Mouse (Mus musculus): ENCODE data around the gene Gab1.

Gene Gab1

DNA sequence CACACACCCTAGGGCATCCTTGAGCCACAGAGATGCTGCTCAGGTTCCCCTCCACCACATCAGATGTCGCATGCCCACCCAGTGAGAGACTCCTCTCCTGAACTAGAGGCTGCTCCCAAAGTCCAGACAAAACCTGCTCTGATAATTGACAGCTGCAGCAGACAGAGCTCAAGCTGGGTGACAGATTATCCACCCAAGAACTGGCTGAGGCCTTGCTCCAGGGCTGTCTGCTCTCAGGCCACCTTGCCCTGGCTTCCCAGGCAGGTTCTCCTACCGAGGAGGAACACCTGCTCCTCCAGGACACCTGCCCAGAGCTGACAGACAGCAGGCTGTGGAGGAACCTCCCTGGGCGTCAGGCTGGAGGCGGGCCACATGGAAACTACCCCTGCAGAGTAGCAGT, 7.6 kb downstream of the Gab1 start:
- DNase-seq (ENCODE audit: inconsistent ontology term), result no peak

DNA sequence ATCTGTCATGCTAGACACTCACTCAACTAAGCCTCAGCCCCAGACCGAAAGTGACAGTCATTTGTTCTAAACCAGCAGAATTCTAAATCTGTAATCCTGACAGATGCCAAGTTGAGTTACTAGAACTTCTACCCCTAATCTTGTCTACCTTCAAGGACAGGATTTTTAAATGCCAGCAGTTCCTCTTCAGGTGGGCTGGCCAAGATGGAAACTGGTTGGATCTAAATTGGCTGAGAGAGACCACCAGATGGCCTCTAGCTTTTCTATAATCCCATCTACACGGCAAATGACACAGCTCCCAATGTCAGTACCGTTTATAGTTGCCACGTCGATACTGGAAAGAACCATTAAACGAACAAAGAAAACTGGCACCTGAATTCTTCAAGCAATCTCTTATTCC, 8.9 kb downstream of the Gab1 start:
- no peak for DNase-seq (ENCODE audit: inconsistent ontology term)

DNA sequence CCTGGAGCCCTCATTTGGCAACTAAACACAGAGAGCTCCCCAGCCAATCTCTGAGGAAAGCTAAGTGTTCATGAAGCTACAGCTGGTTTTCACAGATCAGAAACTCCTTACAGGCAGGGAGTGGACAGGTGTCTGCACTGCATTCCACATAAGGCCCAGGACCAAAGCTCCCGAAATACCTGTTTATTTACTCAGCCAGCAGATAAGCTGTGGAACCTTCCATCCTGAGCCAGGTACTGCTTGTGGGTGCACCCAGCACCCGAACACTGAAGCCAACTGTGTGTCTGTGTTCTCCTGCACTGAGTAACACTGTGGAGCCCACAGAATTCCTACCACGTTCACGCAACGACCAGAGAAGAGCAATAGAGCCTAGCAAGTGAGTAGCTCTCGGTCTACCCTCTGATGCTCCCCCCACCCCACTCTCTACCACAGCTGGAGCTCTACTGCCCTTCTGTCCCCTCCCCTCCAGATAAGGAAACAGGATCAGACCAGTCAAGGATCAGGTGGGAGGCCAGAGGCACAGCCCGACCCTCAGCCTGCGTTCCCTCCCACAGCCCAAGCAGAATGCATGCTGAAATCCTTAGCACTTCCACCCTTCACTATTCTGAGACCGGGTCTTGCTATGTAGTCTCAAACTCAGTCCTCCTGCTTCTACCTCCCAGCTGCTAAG, 9.6 kb downstream of the Gab1 start:
- DNase-seq (ENCODE audit: inconsistent ontology term), result no peak

DNA sequence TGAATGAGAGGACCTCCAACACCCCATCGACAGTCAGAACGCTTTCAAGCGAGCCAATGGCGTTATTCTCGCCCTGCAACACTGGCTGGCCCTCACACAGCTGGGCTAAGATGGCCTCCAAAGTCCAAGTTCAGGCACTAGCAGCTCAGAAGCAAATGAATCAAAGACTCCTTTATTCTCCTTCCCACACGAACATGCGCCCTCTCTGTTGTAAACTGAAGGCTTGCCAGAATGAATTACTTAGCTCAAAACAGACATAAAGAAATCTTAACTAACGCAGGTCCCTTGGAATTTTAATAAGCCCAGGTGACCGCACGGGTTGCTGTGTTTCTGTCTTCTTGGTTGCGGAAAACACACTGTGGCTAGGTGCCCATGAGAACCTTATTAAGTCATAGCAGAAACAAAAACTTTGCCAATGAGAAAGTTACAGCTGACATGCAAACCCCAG, 10.4 kb downstream of the Gab1 start:
- peak; percentile 92 for DNase-seq (ENCODE audit: inconsistent ontology term)

DNA sequence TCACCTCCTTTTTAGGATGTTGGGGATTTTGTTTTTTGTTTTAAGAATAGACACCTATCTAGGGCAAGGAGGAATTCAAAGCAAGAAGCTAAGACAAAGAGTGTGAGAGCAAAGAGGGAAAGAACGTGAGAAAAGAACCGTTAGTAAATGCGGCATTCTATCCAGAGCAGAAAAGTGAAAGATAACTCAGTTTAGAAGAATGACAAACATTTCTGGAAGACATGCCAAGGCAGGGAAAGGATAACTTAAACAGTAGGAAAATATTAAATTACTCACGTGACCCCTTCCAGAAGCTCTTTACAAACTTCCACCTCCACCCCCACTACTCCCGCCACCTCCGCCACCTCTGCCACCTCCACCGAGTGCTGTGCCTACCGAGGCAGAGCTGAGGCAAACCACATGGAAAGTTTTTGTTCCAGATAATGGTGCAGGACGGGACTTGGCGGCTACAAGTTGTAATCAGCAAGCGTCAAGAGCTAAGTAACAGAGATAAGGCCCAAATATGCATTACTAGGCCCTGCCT, 11.5 kb downstream of the Gab1 start:
- DNase-seq (ENCODE audit: inconsistent ontology term), result peak; percentile 78

DNA sequence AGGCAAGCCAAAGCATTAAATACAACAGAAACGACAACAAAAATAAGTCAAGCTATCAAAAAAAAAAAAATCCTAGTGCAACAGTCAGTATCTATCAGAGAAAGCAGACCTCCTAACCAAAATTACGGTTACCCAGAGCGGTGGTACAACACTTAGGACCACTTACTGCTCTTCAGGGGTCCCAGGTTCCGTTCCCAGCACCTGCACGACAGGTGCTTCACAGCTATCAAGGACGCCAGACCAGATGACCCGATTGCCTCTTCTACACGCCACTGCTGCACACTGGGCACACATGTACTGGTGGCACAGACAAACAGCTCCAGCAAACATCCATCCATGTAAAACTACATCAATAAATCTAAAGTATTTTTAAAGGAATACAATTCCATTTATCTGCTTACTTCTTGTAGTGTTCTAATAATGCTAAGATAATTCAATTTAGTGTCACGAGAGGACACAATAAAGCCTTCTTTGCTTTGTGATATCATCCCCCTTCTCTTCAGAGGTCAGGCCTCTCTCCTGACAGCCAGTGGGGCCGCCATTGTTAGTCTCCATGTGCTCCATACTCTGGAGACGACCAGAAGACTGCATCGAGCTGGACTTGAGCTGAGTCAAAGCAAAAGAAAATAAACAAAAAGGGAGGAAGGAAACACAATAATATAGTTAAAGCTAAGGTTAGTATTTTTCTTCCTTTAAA, 12.2 kb downstream of the Gab1 start:
- no peak for DNase-seq (ENCODE audit: inconsistent ontology term)

DNA sequence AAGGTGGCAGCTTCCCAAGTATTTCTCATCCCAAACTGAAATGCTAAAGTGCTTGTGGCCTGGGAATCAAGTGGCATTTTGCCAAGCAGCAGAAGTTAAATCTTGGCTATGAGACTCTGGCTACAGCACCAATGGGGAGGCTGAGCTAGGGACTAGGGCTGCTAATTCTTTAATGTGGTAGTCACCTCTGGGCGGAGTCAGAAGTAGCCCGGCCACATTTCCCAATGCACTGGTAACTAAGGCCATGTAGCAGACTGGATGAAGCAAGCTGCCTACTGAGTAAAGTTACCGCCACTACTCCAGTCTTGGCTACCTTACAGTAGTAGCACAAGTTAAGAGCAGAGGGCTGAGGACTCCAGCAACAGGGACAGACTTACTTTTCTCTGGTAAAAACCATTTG, 12.7 kb downstream of the Gab1 start:
- DNase-seq (ENCODE audit: inconsistent ontology term), result peak; percentile 91

DNA sequence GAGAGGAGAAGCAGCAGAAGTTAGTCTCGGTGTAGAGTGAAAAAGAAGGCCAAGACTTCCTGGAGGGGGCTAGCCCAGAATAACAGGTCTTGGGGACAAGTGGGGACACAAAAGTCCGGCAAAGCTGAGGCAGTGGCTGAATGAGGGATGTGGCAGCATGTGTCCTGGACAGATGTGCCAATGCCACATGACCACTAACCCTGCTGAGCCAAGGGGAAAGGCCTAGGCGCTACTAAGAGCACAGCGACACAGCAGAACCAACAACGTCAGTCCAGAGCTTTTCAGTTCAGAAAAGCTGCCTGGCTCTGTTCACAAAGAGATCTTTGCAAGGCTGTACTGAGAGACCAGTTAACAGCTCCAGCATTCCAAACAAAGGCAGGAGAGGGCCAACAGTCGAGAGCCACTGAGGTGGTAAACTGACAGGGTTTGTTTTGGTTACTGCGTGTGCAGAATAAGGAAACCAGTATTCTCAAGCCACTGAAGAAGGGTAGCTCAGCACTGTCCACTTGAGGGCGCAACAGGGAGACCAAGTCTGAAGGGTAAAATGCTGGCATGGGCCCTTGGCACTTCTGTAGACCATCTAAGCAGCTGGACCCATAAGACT, 15.0 kb downstream of the Gab1 start:
- DNase-seq (ENCODE audit: inconsistent ontology term), result no peak

DNA sequence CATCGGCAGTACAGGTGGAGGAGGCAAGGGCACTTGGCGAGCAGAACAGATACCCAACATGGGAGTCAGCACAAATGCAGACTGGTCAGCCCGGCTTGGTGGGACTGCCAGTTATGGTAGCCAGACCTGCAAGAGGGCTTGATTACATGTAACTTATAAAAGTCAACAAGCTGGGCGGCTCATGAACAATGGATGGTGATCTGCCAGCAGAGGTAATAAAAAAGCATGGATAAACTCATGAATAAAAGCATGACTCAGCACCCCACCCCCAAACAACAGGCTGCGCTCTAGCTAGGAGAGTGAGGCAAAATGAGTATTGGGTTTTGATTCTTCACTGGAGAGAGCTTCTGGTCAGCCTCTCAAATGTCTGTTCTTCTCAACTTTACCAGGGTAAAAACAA, 16.9 kb downstream of the Gab1 start:
- no peak for DNase-seq (ENCODE audit: inconsistent ontology term)

DNA sequence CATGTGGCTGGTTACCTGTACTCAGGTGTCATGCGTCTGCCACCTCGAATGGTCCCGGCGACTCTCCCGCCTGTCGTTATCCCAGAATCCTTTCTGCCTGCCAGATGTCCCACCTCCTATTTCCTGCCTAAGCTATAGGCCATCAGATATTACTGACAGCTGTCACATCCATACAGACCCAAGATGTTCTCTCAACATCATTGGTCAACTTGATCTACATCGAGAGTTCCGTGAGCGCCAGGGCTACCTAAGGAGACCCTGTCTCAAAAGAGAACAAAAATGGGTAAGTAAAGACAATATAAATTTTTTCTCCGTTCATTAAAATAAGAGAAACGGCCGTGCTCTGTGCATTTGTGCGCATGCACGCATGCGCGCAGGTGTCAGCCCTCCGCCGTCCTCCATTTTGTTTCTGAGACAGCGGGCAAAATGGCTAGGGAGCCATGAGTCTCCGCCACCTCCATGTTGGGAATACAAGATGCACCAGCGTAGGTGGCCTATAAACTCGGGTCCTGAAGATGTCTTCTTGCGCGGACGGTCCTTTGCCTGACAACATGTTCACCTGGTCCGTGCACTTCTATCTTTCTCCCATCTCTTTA, 21.0 kb downstream of the Gab1 start:
- DNase-seq (ENCODE audit: inconsistent ontology term), result no peak

DNA sequence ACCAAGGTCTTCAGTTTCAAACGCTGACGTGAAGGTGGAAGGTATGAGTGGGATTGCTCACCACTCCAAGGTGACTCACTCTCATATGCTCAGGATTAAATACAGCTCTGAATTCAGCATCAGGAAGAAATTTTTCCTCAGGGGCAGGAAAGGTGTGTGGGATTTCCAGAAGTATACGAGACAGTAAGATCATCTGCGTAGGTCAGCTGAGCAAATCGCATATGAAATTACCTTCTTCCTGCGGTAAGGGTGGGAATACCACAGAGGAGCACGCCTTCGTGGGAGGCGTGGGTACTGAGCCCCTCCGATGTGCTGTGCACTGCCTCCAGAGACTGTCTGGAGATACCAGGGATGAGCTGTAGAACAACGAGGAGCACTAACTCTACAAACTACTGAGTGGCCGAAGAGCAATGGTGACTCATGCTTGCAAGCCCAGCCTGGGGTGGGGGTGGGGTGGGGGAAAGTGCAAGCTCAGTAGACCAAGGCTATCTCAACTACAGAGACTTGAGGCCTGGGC, 22.4 kb downstream of the Gab1 start:
- DNase-seq (ENCODE audit: inconsistent ontology term), result no peak

DNA sequence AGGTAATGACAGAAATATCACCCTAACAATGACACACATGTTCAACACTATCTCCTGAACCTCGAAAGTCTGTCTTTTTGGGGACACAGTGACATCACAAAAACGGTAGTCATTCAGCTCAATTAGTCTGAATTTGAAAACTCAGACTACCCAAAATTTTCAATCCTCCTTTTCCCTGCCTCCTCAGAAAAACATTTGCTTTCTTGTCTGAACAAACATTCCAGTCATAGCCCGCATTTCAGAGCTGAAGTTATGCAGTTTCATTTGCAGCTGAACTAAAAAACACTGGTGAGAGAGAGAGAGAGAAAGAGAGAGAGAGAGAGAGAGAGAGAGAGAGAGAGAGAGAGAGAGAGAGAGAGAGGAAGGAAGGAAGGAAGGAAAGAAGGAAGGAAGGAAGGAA, 23.2 kb downstream of the Gab1 start:
- DNase-seq (ENCODE audit: inconsistent ontology term), result peak; percentile 89

DNA sequence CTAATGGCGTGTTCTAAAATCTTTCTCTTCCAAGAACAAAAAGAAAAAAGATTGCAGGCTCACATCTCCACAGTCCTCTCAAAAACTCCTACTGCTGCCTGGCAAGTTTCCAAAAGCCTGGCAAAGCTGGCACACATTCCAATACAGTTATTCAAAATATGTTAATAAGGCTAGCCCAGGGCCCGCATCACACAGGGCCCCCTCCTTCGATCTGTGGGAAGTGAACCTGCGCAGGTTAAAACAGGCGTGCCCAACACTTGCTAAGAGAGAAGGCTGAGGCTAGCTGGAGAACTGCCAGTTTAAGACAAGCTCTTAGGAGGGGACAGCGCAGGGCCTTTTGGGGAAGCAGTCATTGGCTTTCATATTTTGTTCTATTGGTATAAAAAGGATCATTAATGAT, 23.7 kb downstream of the Gab1 start:
- DNase-seq (ENCODE audit: inconsistent ontology term), result peak; percentile 91

DNA sequence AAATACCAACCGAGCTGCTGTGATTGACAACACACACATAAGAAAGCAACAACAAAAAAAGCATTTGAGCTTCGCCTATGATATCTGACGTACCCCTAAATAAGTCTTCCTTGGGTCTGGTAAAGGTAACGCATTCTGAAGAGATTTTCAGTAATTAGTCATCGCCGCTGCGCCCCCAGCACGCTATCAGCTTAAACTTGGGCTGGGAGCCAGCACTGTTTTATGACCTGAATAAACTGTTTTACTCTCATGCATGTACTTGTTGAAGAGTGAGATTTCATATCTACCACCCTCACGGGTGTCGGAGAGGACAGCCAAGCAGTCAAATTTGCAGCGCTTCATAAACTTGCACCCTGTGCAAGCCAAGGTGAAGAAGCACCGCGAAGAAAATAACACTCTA, 26.7 kb downstream of the Gab1 start:
- DNase-seq (ENCODE audit: inconsistent ontology term), result no peak

DNA sequence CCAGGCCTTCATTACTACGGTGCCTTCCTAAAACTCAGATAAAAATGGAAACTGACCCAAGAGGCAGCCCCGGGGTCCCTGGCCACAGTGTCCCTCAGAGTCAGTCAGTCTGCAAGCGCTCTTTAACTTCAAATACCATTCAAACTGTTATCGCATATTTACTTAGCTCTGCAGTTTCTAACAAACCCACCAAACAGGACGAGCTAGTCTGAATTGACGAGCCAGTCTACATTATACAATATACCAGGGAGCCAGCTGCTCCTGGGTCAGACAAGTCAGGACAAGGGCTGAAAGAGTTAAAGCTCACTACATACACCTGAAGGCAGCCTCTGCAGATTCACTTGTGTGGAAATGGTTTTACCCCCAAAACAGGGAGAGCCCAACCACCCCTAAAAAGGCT, 27.1 kb downstream of the Gab1 start:
- DNase-seq (ENCODE audit: inconsistent ontology term), result no peak

DNA sequence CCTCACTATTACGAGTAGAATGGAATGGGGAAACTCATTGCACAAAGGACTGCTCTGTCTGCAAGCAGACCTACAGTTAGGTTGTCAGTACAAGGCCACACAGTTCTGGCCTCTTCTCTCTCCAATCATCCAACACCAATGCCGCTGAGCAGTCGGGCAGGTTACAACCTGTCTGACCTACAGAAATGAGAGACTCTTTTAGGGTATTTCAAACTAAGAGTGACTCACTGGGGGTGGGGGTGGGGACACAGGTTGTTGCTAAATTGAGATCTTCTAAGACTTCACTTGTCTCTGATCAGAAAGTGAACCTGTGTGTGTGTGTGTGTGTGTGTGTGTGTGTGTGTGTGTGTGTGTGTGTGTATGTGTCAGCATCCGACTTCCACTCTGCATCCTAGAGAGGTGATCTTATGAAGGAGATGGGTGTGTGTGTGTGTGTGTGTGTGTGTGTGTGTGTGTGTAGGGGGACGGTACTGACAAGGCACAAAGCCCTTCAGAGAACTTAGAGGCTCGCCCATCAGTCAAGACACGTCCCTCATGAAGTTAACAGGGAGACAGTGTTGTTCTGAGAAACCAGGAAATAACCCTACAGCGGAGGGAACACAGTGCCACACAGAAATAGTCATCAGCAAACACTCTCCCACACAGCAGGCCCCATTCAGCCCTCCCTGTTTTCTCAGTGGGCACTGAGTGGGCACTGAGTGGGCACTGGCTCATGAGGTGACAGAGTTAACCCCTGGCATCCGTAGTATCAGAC, 27.7 kb downstream of the Gab1 start:
- peak; percentile 60 for DNase-seq (ENCODE audit: inconsistent ontology term)

DNA sequence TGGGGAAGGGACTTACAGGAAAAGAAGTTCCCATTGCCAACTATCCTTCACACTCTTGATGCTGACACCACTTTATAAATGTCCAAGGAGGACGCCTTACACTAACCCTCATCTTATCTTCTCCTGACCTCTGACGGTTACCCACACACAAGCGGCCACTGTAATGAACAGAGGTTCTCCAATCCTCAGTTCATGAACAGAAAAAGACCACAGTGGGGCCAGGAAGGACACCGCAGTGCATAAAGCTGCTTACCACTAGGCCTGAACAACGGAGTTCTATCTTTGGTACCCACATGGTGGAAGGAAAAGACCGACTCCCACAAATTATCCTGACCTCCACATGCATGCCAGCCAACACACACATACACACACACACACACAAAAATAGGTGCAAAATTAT, 28.7 kb downstream of the Gab1 start:
- no peak for DNase-seq (ENCODE audit: inconsistent ontology term)

DNA sequence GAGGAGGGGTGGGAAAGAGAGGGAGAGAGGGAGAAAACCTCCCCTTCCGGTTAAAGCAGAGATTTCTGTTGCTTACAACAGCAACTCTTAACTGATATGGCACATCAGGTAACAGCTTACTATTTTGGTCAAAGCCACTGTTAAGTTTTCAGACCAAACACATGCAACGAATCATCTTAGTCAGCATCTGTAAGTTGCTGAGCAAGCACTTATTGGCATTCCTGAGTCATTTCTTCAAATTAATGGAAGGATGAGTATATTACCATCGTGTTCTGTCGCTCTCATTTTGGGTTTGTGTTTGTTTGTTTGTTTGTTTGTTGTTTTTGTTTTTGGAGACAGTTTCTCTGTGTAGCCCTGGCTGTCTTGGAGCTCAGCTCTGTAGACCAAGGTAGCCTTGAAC, 30.3 kb downstream of the Gab1 start:
- DNase-seq (ENCODE audit: inconsistent ontology term), result no peak

DNA sequence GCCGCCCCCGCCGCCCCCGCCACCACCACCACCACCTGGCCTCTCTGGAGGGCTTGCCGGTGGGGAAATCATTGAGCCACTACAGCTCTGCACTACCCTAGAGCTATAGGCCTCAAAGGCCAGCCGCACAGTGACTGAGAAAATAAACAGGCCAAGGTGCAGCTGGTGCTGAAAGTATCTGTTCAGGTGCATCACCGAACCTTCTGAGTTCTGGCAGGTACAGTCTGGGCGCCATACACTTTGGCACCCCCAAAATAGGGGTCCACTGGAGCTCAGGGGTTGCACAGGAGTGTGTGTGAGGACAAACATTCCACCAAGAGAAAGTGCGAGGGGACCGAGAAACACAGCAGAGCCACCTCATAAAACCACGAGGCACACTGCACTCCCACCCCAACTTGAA, 31.7 kb downstream of the Gab1 start:
- DNase-seq (ENCODE audit: inconsistent ontology term), result no peak

DNA sequence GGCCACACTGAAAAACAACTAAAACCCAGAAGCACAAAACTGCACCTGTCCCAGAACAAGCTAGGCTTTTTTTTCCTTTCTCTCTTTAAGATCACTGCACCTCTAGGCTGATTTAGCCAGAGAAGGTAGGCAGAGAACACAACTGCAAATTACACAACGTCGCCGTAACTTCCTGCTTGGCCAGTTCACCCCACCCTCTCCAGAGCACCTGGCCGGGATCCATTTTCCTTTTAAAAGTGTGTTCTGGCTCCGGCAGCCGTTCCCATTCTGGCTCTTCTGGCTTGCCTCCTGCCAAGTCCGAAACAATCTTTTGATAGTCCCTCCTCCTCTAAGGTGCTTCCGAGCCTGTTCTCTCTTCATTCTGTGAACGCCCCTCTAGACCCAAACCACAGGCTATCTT, 32.4 kb downstream of the Gab1 start:
- DNase-seq (ENCODE audit: inconsistent ontology term), result no peak

DNA sequence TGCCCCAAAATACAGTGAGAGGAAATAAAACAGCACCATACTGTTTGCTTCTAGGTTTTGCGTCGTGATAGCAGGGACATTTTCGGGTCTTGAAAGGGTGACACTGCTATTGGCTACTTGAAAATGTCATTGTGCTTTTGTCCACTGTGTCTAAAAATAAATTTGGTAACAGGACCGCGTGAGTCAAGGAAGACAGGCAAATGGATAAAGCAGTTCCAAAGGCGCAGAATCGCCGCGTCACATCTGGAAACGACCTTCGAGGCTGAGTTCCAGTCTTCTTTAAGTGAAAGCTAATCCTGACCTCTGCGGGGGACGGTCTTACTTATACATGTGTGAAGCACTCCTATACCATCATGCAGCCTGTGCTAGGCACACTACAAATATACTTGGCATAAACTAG, 35.0 kb downstream of the Gab1 start:
- DNase-seq (ENCODE audit: inconsistent ontology term), result no peak
